Mouse (Mus musculus): ENCODE data around the gene Ablim1.

The Ablim1 gene

DNA sequence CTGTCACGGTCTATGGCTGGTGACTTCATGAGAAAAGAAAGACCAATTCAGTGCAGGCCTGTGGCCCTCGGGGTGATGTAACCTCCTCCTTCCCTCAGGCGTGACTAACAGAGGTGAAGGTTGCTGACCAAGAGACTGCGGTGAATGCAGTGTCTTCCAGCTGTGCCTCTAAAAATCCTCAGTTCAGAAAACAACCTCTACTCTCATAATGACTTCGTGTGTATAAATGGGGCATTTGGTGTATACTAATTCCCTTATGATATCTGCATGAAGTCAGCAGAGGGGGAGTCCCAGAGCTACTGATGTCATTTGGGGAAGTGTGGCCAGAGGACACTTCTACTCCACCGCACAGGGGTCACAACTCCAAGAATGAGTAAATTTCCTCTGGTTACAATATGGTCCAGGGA lies 301.4 kb downstream of the Ablim1 start:
- DNase-seq (ENCODE audit: low spot score in 2 of 2): no peak

- no peak for DNase-seq (ENCODE audit: low spot score in 2 of 2)
These were observed 302.7 kb downstream of the Ablim1 start for GRCm38 (mm10) chr19:57012068-57012467.

DNA sequence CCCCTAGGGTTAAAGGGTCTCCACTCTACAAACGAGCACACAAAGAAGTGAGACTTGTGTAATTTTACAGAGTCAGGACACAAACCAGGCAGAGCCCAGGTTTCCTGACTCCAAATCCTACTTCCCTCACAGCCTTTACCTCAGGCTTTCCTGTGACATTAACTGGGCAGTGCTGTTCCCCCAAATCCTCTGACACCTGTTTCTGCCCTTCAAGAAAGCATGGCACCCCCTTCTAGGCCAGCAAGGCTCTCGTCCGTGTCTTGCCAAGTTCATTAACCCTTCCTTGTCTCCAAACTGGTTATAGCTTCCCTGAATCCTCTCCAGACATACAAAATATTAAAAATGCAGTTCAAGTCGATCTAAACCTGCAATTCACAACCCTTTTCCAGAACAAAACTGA lies 304.7 kb downstream of the Ablim1 start:
- no peak for DNase-seq (ENCODE audit: low spot score in 2 of 2)

DNA sequence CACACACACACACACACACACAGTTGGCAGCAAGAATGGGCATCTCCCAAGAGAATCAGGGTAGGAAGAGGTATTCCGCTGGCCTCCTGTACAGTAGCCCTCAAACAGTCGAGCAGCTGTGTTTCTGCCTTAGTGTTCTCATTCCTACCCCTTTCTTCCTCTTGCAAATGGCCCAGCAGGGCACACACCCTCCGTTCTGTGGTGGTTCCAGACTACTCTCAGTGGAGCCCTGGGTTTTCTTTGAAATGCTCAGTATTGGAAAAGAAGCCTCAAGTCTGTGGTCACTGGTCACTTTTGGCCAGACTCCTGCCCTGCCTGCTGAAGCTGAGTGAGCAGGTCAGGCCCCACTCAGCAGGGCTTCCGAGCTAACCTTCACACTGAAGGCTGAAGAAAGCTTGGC lies 305.1 kb downstream of the Ablim1 start:
- DNase-seq (ENCODE audit: low spot score in 2 of 2): no peak

DNA sequence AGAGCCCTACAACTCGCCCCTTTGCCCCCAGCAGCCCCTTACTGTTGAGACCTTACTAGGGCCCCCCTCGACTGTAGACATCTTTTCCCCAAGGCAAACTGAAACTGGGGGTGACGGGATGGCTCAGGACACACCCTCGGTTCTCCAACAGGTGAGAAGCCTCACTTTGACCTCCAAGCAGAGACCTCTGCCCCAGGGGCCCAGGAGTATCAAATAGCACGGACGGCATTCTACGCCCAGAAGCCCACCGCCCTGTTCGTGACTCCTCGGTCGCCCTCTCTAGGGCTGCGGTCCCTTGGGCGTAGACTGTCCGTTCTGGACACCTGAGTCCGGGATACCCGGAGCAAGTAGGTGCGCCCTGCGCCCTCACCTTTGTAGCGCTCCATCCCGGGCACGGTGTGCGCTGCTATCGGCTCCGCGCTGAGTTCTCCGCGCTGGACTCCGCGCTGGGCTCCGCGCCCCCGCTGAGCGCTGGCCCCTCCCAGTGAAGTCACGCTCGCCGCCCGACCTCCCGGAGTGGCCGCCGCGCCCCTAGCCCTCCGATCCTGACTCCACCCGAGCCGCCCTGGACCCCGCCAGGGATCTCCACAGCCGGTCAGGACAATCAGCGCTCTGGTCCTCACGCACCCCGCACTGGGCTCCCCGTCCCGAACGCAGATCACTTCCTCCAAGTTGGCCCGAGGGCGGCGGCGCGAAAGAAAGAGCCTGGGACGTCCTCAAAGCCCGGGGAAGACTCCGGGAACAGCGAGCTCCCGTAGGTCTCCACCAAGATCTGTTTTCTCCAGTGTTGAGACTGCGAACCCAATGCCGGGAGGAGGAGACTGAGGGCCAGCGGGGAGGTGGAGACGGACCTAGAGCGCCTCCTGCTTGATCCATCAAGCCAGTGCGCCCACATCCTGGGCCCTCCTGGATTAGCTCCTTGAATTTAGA lies 306.7 kb downstream of the Ablim1 start, which contains the start of gene Afap1l2:
Afap1l2 (minus strand) TSS at position 448 of the 930 bp plus-strand sequence.
- DNase-seq (ENCODE audit: low spot score in 2 of 2): peak in 1 of 2 experiments; percentile 36

GRCm38 (mm10) chr19:57007291-57007690 lies 307.4 kb downstream of the Ablim1 start:
- DNase-seq (ENCODE audit: low spot score in 2 of 2): peak; percentile 45 to 46

GRCm38 (mm10) chr19:57006841-57007240 lies 307.9 kb downstream of the Ablim1 start:
- no peak for DNase-seq (ENCODE audit: low spot score in 2 of 2)

DNA sequence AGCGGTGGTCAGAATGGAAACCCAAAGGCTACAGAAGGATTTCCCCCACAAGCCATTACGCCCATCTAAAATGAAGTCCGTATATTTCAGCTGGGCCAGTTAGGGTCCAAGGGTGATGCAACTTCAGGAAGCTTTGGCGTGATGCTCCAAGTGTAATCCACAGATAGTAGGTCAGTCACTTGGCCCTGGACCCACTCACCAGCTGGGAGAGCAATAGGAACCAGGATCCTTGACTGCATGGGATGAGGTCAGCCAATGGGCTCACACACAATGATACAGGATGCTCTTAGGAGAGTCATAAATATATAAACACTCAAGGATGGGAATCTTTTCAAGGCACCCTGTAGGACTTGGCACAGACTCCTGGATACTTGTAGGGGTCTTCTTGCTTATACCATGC lies 309.7 kb downstream of the Ablim1 start:
- DNase-seq (ENCODE audit: low spot score in 2 of 2): no peak

- DNase-seq (ENCODE audit: low spot score in 2 of 2): peak in 1 of 2 experiments; percentile 28
These were observed 311.3 kb downstream of the Ablim1 start for GRCm38 (mm10) chr19:57003460-57003810.

DNA sequence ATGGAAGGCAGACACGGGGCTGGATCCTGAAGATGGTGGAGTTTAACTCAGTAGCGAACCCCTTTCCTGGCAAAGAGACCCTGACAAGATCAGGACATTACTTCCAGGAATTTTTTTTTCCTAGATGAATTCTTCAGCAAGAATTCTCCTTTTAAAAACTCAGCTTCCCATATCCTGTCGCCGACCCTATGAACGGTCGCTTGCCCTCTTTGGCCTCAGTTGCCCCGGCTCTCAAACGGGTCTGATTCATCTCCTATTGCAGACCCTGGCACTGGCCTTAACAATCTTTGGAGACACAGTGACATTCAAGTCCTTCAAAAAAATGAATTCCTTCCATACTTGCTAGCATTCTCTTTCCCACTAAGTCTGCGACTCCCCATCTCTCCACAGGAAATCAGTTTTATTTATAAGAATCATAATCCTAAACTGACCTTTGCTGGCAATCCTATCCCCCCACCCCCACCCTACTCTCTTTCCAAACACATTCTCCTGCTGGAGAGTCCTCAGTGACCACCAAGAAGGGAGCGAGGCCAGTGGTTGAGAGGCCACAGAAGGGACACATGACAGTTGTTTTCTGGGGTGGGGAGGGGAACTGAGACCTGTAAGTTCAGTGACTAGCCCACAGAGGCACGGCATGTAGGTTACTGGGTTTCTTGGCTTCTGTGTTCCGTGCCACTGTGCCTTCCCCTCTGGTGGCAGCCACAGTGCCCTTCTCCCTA lies 311.8 kb downstream of the Ablim1 start:
- no peak for DNase-seq (ENCODE audit: low spot score in 2 of 2)

GRCm38 (mm10) chr19:57001926-57002325 lies 312.8 kb downstream of the Ablim1 start:
- no peak for DNase-seq (ENCODE audit: low spot score in 2 of 2)

DNA sequence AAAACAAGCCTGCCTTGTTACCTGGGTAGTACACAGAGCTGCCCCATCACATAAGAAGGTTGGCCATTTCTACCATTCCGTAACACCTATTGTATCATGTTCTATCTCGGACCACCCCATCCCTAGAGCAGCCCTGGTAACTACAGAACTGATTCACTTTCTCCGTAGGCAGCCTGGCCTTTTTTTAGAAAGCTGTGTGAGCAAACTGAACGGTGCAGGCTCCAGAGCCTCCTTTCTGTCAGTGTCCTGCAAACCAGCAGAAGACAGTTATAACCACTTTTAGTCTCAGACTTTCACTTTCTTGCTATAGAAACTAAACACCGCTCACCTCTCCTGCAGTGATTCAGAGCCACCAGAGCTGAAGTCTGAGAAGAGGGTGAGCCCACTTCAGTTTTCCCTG lies 314.1 kb downstream of the Ablim1 start:
- no peak for DNase-seq (ENCODE audit: low spot score in 2 of 2)

GRCm38 (mm10) chr19:56999781-57000180 lies 314.9 kb downstream of the Ablim1 start:
- no peak for DNase-seq (ENCODE audit: low spot score in 2 of 2)

- DNase-seq (ENCODE audit: low spot score in 2 of 2): no peak
These were observed 315.8 kb downstream of the Ablim1 start for GRCm38 (mm10) chr19:56998910-56999309.

- DNase-seq (ENCODE audit: low spot score in 2 of 2): no peak
These were observed 316.4 kb downstream of the Ablim1 start for GRCm38 (mm10) chr19:56998331-56998730.

DNA sequence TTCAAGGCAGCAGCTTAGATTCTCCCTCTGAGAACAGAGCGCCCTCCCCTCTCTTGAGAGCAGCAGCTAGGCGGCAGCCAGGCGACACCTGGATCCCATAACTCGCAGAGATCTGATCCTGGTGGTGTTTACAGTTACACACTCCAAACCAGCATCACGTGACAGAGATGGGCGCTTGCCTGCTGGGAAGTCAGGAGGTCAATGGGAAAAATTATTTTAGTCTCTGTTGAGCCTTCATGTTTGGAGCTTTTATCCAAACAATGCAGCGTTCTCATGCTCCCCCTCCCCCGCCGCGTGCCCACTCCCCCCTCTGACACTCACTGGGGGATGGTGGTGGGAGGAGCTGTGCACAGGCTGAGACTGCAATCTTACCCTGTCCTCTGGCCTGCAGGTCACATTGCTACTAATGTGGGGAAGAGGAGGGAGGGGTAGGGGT lies 317.5 kb downstream of the Ablim1 start:
- no peak for DNase-seq (ENCODE audit: low spot score in 2 of 2)

DNA sequence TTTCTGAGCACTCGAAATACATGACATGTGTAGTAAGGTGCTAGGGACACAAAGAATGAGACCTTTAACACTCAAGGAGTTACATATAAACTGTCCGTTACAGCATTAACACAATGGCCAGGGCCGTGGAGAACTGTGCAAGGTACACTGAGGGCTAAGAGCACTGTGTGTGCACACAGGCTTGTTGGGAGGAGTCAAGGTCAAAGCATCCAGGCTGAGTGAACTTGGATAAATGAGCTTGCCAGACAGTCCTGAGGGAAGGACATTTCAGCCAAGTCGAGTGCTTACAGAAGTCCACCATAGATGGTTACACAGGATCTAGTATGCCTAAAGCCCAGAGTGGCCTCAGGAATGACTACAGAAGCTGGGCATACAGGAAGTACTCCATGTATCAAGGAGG lies 319.3 kb downstream of the Ablim1 start:
- DNase-seq (ENCODE audit: low spot score in 2 of 2): no peak

DNA sequence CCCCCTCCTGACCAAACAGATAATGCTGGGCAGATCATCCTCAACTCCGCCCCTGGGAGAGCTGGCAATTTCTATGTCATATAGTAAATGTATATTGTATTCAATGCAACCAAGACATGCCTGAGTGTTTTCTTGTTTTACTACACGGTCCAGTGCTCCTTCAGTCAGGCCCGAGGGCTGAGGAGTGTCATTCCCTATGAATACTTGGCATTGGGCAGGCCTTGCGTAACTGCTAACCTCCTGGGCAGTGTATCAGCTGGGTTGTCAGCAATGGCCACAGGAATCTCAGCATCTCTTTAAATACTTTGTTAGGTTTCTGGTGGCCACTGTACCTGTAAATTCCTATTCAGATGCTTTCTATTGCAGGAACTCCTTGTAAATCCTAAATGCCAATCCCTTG lies 320.1 kb downstream of the Ablim1 start:
- DNase-seq (ENCODE audit: low spot score in 2 of 2): no peak

- no peak for DNase-seq (ENCODE audit: low spot score in 2 of 2)
These were observed 321.0 kb downstream of the Ablim1 start for GRCm38 (mm10) chr19:56993763-56994162.

GRCm38 (mm10) chr19:56992978-56993545 lies 321.7 kb downstream of the Ablim1 start:
- DNase-seq (ENCODE audit: low spot score in 2 of 2): no peak

DNA sequence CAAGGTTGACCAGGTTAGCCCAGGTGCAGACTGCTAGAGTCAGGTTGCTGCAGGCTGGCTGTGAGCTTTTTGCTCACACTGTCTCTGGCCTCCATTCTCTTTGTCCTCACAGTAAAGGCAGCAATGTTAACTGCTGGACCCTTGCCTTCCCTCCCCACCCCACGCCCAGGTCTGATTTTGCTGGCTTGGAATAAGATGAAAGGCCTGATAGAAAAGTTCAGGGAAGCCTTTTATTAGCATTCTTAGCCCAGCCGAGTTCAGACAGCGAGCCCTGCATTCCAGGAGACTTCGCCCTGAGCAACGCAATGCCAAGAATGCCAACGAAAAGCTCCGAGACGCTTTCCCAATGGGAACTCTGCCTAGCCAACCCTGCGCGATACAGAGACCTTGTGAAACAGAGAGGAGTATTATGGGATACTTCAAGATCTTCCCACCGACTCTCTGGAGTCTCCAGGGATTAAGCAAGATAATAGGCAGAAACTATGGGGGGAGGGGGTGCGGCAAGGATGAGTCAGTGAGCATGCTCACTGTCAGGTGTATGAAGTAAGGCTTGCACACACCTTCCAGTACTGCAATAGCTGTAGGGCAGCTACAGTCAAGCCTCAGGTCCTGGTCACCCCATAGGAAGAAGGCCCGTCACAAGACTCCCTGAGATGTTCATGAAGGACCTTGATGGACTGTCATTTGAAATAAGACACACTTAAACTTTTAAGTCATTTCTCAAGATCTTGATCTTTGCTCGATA lies 324.2 kb downstream of the Ablim1 start:
- DNase-seq (ENCODE audit: low spot score in 2 of 2): no peak

- peak in 1 of 2 experiments; percentile 25 for DNase-seq (ENCODE audit: low spot score in 2 of 2)
These were observed 325.5 kb downstream of the Ablim1 start for GRCm38 (mm10) chr19:56989171-56989570.

All from frontal cortex, postnatal 10 days (tissue).